In genomic region chr11:16767984-16768383, GRCm38 (mm10) we compare ENCODE assay signal across 23 mouse cellular contexts. TPM values are rescaled to one million over a fixed set of nuclear protein-coding genes. Genes with fewer than 3 reads are reported as not detected.
DNase-seq lines count a peak whose midpoint lies in the region; ATAC-seq lines count a peak whose summit lies in the region.
"Had no signal": no experiment of that assay in that cellular context is flagged by ENCODE, and none has a peak within 500 bp of the region (broad histone marks: within the 10 kb centered on the region; RNA-seq: fewer than 3 reads in every experiment).

No protein-coding gene starts in this region.

- H3K27ac ChIP-seq in midbrain, embryonic 11.5 days (ENCODE audit: low read depth, low read length), result no peak overlapping the region
- H3K27ac ChIP-seq in midbrain, embryonic 13.5 days, result no peak overlapping the region
- H3K27ac ChIP-seq: embryonic facial prominence, embryonic 15.5 days; forebrain, embryonic 10.5 days; gastrocnemius, adult 2 months; heart, adult 2 months; hindbrain, embryonic 10.5 days; hindbrain, embryonic 14.5 days had no signal

- H3K9me3 ChIP-seq in midbrain, embryonic 11.5 days (ENCODE audit: control insufficient read depth, low read length), result no peaks in the 10 kb centered on the region
- H3K9me3 ChIP-seq in midbrain, embryonic 13.5 days, result no peaks in the 10 kb centered on the region
- H3K9me3 ChIP-seq: embryonic facial prominence, embryonic 15.5 days; forebrain, embryonic 10.5 days; heart, embryonic 12.5 days; hindbrain, embryonic 10.5 days had no signal

- ATAC-seq in midbrain, embryonic 11.5 days (ENCODE audit: low FRiP score), result no peak
- no peak for ATAC-seq in midbrain, embryonic 13.5 days
- ATAC-seq in CD4-positive, CD25-positive, alpha-beta regulatory T cell, adult 4 months, result peak; percentile 76
- ATAC-seq: forebrain, embryonic 14.5 days; Patski had no signal

- H3K36me3 ChIP-seq in midbrain, embryonic 11.5 days (ENCODE audit: control insufficient read depth, insufficient read depth, low read length), result no peaks in the 10 kb centered on the region
- no peaks in the 10 kb centered on the region for H3K36me3 ChIP-seq in midbrain, embryonic 13.5 days
- H3K36me3 ChIP-seq: embryonic facial prominence, embryonic 15.5 days; forebrain, embryonic 10.5 days; heart, embryonic 12.5 days; hindbrain, embryonic 10.5 days had no signal

- no peak overlapping the region for H3K9ac ChIP-seq in midbrain, embryonic 11.5 days (ENCODE audit: low read length)
- H3K9ac ChIP-seq in midbrain, embryonic 13.5 days (replicated peaks), result no peak overlapping the region
- H3K9ac ChIP-seq: embryonic facial prominence, embryonic 15.5 days; heart, embryonic 12.5 days; hindbrain, embryonic 14.5 days had no signal

- 86% methylated on average over 2 of the region's 2 CpGs for WGBS in midbrain, embryonic 11.5 days
- WGBS in midbrain, embryonic 13.5 days, result 91% methylated on average over 2 of the region's 2 CpGs

- H3K27me3 ChIP-seq in midbrain, embryonic 11.5 days (ENCODE audit: control insufficient read depth, insufficient read depth, low read length), result no peaks in the 10 kb centered on the region
- no peaks in the 10 kb centered on the region for H3K27me3 ChIP-seq in midbrain, embryonic 13.5 days
- H3K27me3 ChIP-seq: embryonic facial prominence, embryonic 15.5 days; Patski had no signal

- peak; percentile 6 for DNase-seq in midbrain, embryonic 11.5 days (ENCODE audit: low spot score, missing footprints)
- peak; percentile 19 for DNase-seq in CD4-positive helper T cell, adult 2 months (ENCODE audit: low read depth, low spot score)
- DNase-seq in naive thymus-derived CD4-positive, alpha-beta T cell, adult 2 months (ENCODE audit: low read depth), result peak; percentile 34
- DNase-seq in gastrocnemius, adult 8-10 months (ENCODE audit: low spot score in 2 of 2), result no peak
- DNase-seq: adrenal gland, adult 2 months; adrenal gland, postnatal 36 days; cerebellum, adult 2 months; cerebellum, postnatal 10 days; embryo, embryonic 11 days; gastrocnemius, adult 2 months; heart, adult 2 months had no signal

- no peaks in the 10 kb centered on the region for H3K4me1 ChIP-seq in midbrain, embryonic 11.5 days (ENCODE audit: control insufficient read depth, insufficient read depth, low read length)
- 0 out of 2 replicates have a peak, but pooled peaks cover 3% of the 10 kb centered on the region for H3K4me1 ChIP-seq in midbrain, embryonic 13.5 days (replicated peaks)
- H3K4me1 ChIP-seq: forebrain, embryonic 10.5 days had no signal

- H3K4me2 ChIP-seq in midbrain, embryonic 11.5 days, result no peak overlapping the region
- H3K4me2 ChIP-seq in midbrain, embryonic 13.5 days (replicated peaks), result no peak overlapping the region
- H3K4me2 ChIP-seq: embryonic facial prominence, embryonic 15.5 days; heart, embryonic 12.5 days; hindbrain, embryonic 14.5 days had no signal

- no peak overlapping the region for H3K4me3 ChIP-seq in midbrain, embryonic 11.5 days (ENCODE audit: low read depth, low read length)
- H3K4me3 ChIP-seq in midbrain, embryonic 13.5 days (replicated peaks), result no peak overlapping the region
- H3K4me3 ChIP-seq: embryonic facial prominence, embryonic 15.5 days; erythroblast, embryonic 14.5 days; forebrain, embryonic 10.5 days; gastrocnemius, adult 2 months; heart, adult 2 months; heart, embryonic 12.5 days; hindbrain, embryonic 10.5 days had no signal

RNA-seq across cellular contexts. Expression of gene Egfr, which starts 16.0 kb away (rescaled TPM):
- 3.5 and 4.5 TPM in 2 replicates for polyA plus RNA-seq in midbrain, embryonic 11.5 days (2014; fragmentation: Nextera tagmentation; extraction: Ambion mirVana)
- 1.5 and 1.7 TPM in 2 replicates for polyA plus RNA-seq in midbrain, embryonic 13.5 days (2015; fragmentation: Nextera tagmentation; extraction: Ambion mirVana)
- 1 to 10 TPM in 1 of 2 experiments, under 1 TPM in 1; 0.19 to 1.3 TPM for polyA plus RNA-seq in CD4-positive, CD25-positive, alpha-beta regulatory T cell, adult 4 months (2017; shearing (Covaris generic))
- 10 to 100 TPM in 1 of 4 experiments, 1 to 10 TPM in 3; 3.5 to 12.1 (median 8.5) TPM for total RNA-seq in gastrocnemius, adult 8-10 months (2022)
- total RNA-seq: common myeloid progenitor, adult 5-6 weeks; MEL had no signal
- polyA plus RNA-seq: erythroblast, embryonic 14.5 days had no signal

Comparison
In these comparisons a context has a peak if more than half of its experiments do, and no peak if none do; other contexts are left out.
1. DNase-seq: peak in midbrain, embryonic 11.5 days (single experiment), CD4-positive helper T cell, adult 2 months (single experiment) and naive thymus-derived CD4-positive, alpha-beta T cell, adult 2 months (single experiment); none in gastrocnemius, adult 8-10 months (0 of 2).